24 mouse cellular contexts compared by ENCODE assay signal in the genomic region with DNA sequence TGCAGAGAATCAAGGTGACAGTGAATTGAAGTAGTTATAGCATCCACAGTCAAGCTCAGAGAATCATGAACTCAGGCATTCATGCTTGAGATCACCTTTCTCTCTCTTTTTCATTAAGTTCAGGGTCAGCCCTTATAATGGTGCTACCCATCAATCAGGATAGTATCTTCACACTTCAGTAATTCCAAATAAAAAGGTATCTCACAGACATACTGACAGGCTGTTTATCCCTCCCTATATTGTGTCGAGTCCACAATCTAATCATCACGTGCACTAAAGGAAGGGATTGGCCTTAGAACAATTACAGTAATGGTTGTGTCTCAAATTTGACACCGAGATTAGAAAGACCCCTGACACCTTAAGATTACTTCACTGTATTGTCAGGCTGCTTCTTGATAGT.
"Had no signal": no experiment of that assay in that cellular context is flagged by ENCODE, and none has a peak within 500 bp of the region (broad histone marks: within the 10 kb centered on the region; RNA-seq: fewer than 3 reads in every experiment).

No protein-coding gene starts in this region.

- H3K27me3 ChIP-seq: heart, embryonic 13.5 days; heart, embryonic 15.5 days; limb, embryonic 13.5 days; limb, embryonic 15.5 days; liver, embryonic 12.5 days had no signal

- ATAC-seq: hindbrain, postnatal 0 days; intestine, embryonic 16.5 days; liver, embryonic 12.5 days had no signal

- H3K4me1 ChIP-seq: heart, embryonic 13.5 days; heart, embryonic 15.5 days; limb, embryonic 15.5 days; liver, embryonic 12.5 days had no signal

- H3K4me2 ChIP-seq: heart, embryonic 11.5 days; heart, embryonic 13.5 days; heart, embryonic 15.5 days; hindbrain, embryonic 14.5 days; limb, embryonic 13.5 days; limb, embryonic 15.5 days; liver, embryonic 12.5 days had no signal

- H3K27ac ChIP-seq: heart, adult 2 months; heart, embryonic 13.5 days; heart, embryonic 15.5 days; hindbrain, embryonic 14.5 days; hindbrain, postnatal 0 days; limb, embryonic 13.5 days; limb, embryonic 15.5 days; liver, embryonic 12.5 days; liver, embryonic 14.5 days had no signal

- H3K4me3 ChIP-seq: heart, adult 2 months; heart, embryonic 13.5 days; heart, embryonic 15.5 days; limb, embryonic 13.5 days; limb, embryonic 15.5 days; liver, embryonic 12.5 days had no signal

- H3K36me3 ChIP-seq: heart, embryonic 13.5 days; heart, embryonic 15.5 days; limb, embryonic 13.5 days; limb, embryonic 15.5 days; liver, embryonic 12.5 days had no signal

- H3K9ac ChIP-seq: heart, embryonic 13.5 days; heart, embryonic 15.5 days; hindbrain, embryonic 14.5 days; limb, embryonic 13.5 days; limb, embryonic 15.5 days; liver, embryonic 12.5 days; liver, embryonic 14.5 days had no signal

- H3K9me3 ChIP-seq: heart, embryonic 15.5 days; limb, embryonic 13.5 days; limb, embryonic 15.5 days; liver, embryonic 12.5 days had no signal

- DNase-seq: gastrocnemius, postnatal 14 days; gastrocnemius, postnatal 36 days; heart, adult 11 months; heart, adult 2 months; heart, postnatal 14 days; heart, postnatal 36 days; kidney, adult 11 months; kidney, adult 2 months; kidney, adult 9 months; kidney, postnatal 10 days; kidney, postnatal 25 days; layer of hippocampus, adult 9-11 months; layer of hippocampus, postnatal 36 days; left cerebral cortex, postnatal 4 days had no signal
